Mouse (Mus musculus) forebrain, embryonic 14.5 days (tissue): ENCODE data around the gene Adamtsl3. TPM values are rescaled to one million over a fixed set of nuclear protein-coding genes. Genes with fewer than 3 reads are reported as not detected.

Experiments used
- ATAC-seq: fragments of 200-750 bp; cut with Nextera tagmentation; 2 replicates; pipeline ENCODE4 v1.8.0; 2017; ENCODE audit warnings: mild to moderate bottlenecking, moderate library complexity
- DNase-seq: peaks from one replicate; pipeline ENCODE4 v3.0.0-alpha.2; 2015; ENCODE audit warnings: low spot score
- H3K27ac ChIP-seq: fragments of 300-500 bp; sonication (generic); 2 replicates; pipeline ENCODE4 v1.5.1; 2014; ENCODE audit warnings: low read depth, mild to moderate bottlenecking, control low read depth, low read length, moderate library complexity
- H3K27me3 ChIP-seq: fragments of 300-500 bp; sonication (generic); replicated peaks from 2 replicates; pipeline ENCODE4 v1.6.1; 2014; ENCODE audit warnings: low read length, control low read depth, mixed read lengths; ENCODE audit not compliant: control insufficient read depth, insufficient read depth
- H3K36me3 ChIP-seq: fragments of 300-500 bp; sonication (generic); 2 replicates; pipeline ENCODE4 v1.6.1; 2014; ENCODE audit warnings: low read length, control low read depth; ENCODE audit not compliant: control insufficient read depth, insufficient read depth
- H3K4me1 ChIP-seq: fragments of 300-500 bp; sonication (generic); 2 replicates; pipeline ENCODE4 v1.6.1; 2014; ENCODE audit warnings: antibody characterized with exemption, low read length, control low read depth; ENCODE audit not compliant: control insufficient read depth, insufficient read depth
- H3K4me2 ChIP-seq: fragments of 300-500 bp; sonication (generic); 2 replicates; pipeline ENCODE4 v1.6.1; 2014; ENCODE audit warnings: mild to moderate bottlenecking, control low read depth, low read length
- H3K4me3 ChIP-seq: fragments of 300-500 bp; sonication (generic); 2 replicates; pipeline ENCODE4 v1.5.1; 2014; ENCODE audit warnings: low read depth, low read length, control low read depth
- H3K9ac ChIP-seq: fragments of 300-500 bp; sonication (generic); 2 replicates; pipeline ENCODE4 v1.6.1; 2014; ENCODE audit warnings: mild to moderate bottlenecking, low read length, control low read depth, moderate library complexity
- H3K9me3 ChIP-seq: fragments of 300-500 bp; sonication (generic); replicated peaks from 2 replicates; pipeline ENCODE4 v1.6.1; 2016; ENCODE audit warnings: low read length, control low read depth, mixed read lengths; ENCODE audit not compliant: control insufficient read depth
- WGBS: fragments of 180-500 bp; shearing (Covaris S2); extraction: QIAGEN DNeasy Blood & Tissue Kit; methylation state at CpG from one replicate; pipeline ENCODE4 v1.1.7; 2014; 5-methylcytosine and 5-hydroxymethylcytosine counted together
- polyA plus RNA-seq: library from polyadenylated mRNA; unstranded; fragments of >200 nt; fragmentation: Nextera tagmentation; extraction: Ambion mirVana; gene quantifications from 2 replicates; pipeline ENCODE4 v1.2.1, GENCODE M21; 2014

Adamtsl3 gene
- polyA plus RNA-seq, 1 experiment from 2014 or later = 0.51 TPM

GRCm38 (mm10) chr7:82484834-82485233, 149.3 kb downstream of the Adamtsl3 start:
- peak; percentile 93 for ATAC-seq
- H3K4me2 ChIP-seq = no peak overlapping the region
- DNase-seq = peak; percentile 76
- no peaks in the 10 kb centered on the region for H3K9me3 ChIP-seq
- no peaks in the 10 kb centered on the region for H3K36me3 ChIP-seq
- H3K27me3 ChIP-seq = no peaks in the 10 kb centered on the region
- H3K4me1 ChIP-seq = peaks cover 7% of the 10 kb centered on the region
- no peak overlapping the region for H3K4me3 ChIP-seq
- no peak overlapping the region for H3K9ac ChIP-seq
- no peak overlapping the region for H3K27ac ChIP-seq
- WGBS = 20% methylated on average over 5 of the region's 5 CpGs

GRCm38 (mm10) chr7:82485344-82485954, 150.0 kb downstream of the Adamtsl3 start:
- no peak overlapping the region for H3K4me2 ChIP-seq
- H3K36me3 ChIP-seq = no peaks in the 10 kb centered on the region
- H3K9me3 ChIP-seq = no peaks in the 10 kb centered on the region
- H3K4me1 ChIP-seq = peaks cover 5% of the 10 kb centered on the region; the same call in 1 of the 2 replicates
- peak; percentile 28; the same call in 1 of the 2 replicates for ATAC-seq
- H3K4me3 ChIP-seq = no peak overlapping the region
- no peak overlapping the region for H3K9ac ChIP-seq
- no peak for DNase-seq
- H3K27me3 ChIP-seq = no peaks in the 10 kb centered on the region
- no peak overlapping the region for H3K27ac ChIP-seq
- 55% methylated on average over 7 of the region's 7 CpGs for WGBS

- Histone ChIP-seq H3K9me3 (no peaks in the 10 kb centered on the region), H3K27ac (no peak overlapping the region), H3K9ac (no peak overlapping the region), H3K4me3 (no peak overlapping the region), H3K36me3 (no peaks in the 10 kb centered on the region), H3K4me2 (no peak overlapping the region), H3K4me1 (no peaks in the 10 kb centered on the region; the same call in 1 of the 2 replicates), H3K27me3 (no peaks in the 10 kb centered on the region)
- ATAC-seq (no peak), DNase-seq (no peak)
- 75% methylated on average over 1 of the region's 1 CpGs for WGBS
Measured at GRCm38 (mm10) chr7:82491018-82491417, 155.5 kb downstream of the Adamtsl3 start.

GRCm38 (mm10) chr7:82492881-82493280, 157.4 kb downstream of the Adamtsl3 start:
- Histone ChIP-seq H3K27me3 (no peaks in the 10 kb centered on the region), H3K36me3 (no peaks in the 10 kb centered on the region), H3K27ac (no peak overlapping the region), H3K9ac (no peak overlapping the region), H3K4me3 (no peak overlapping the region), H3K4me1 (no peaks in the 10 kb centered on the region), H3K4me2 (no peak overlapping the region), H3K9me3 (no peaks in the 10 kb centered on the region)
- no peak for DNase-seq
- WGBS = 93% methylated on average over 12 of the region's 12 CpGs
- ATAC-seq = no peak

- H3K9me3 ChIP-seq = no peaks in the 10 kb centered on the region
- H3K9ac ChIP-seq = no peak overlapping the region
- no peak for DNase-seq
- no peaks in the 10 kb centered on the region for H3K4me1 ChIP-seq
- ATAC-seq = no peak
- 88% methylated on average over 2 of the region's 2 CpGs for WGBS
- H3K27ac ChIP-seq = no peak overlapping the region
- H3K4me3 ChIP-seq = no peak overlapping the region
- H3K4me2 ChIP-seq = no peak overlapping the region
- H3K27me3 ChIP-seq = no peaks in the 10 kb centered on the region
- no peaks in the 10 kb centered on the region for H3K36me3 ChIP-seq
Measured at GRCm38 (mm10) chr7:82494220-82494619, 158.7 kb downstream of the Adamtsl3 start.

- Histone ChIP-seq H3K27me3 (no peaks in the 10 kb centered on the region), H3K4me2 (no peak overlapping the region), H3K27ac (no peak overlapping the region), H3K9me3 (no peaks in the 10 kb centered on the region), H3K4me3 (no peak overlapping the region), H3K4me1 (no peaks in the 10 kb centered on the region), H3K9ac (no peak overlapping the region), H3K36me3 (no peaks in the 10 kb centered on the region)
- WGBS = 53% methylated on average over 4 of the region's 4 CpGs
- DNase-seq (no peak), ATAC-seq (no peak)
Measured at GRCm38 (mm10) chr7:82497064-82497463, 161.6 kb downstream of the Adamtsl3 start.

GRCm38 (mm10) chr7:82501306-82501705, 165.8 kb downstream of the Adamtsl3 start:
- WGBS = 82% methylated on average over 6 of the region's 6 CpGs
- Histone ChIP-seq H3K4me1 (no peaks in the 10 kb centered on the region), H3K9ac (no peak overlapping the region), H3K27me3 (no peaks in the 10 kb centered on the region), H3K4me2 (no peak overlapping the region), H3K36me3 (no peaks in the 10 kb centered on the region), H3K4me3 (no peak overlapping the region), H3K9me3 (no peaks in the 10 kb centered on the region), H3K27ac (no peak overlapping the region)
- DNase-seq (no peak), ATAC-seq (no peak)

GRCm38 (mm10) chr7:82502511-82502910, 167.0 kb downstream of the Adamtsl3 start:
- no peak overlapping the region for H3K4me3 ChIP-seq
- ATAC-seq (no peak), DNase-seq (no peak)
- no peaks in the 10 kb centered on the region for H3K4me1 ChIP-seq
- H3K36me3 ChIP-seq = no peaks in the 10 kb centered on the region
- no peaks in the 10 kb centered on the region for H3K27me3 ChIP-seq
- H3K9me3 ChIP-seq = no peaks in the 10 kb centered on the region
- no peak overlapping the region for H3K4me2 ChIP-seq
- 86% methylated on average over 5 of the region's 5 CpGs for WGBS
- H3K9ac ChIP-seq = no peak overlapping the region
- no peak overlapping the region for H3K27ac ChIP-seq

- WGBS = 5% methylated on average over 4 of the region's 4 CpGs
- DNase-seq (peak; percentile 78), ATAC-seq (peak; percentile 77)
- Histone ChIP-seq H3K36me3 (no peaks in the 10 kb centered on the region), H3K9ac (no peak overlapping the region), H3K27ac (no peak overlapping the region), H3K4me1 (no peaks in the 10 kb centered on the region), H3K4me2 (no peak overlapping the region), H3K9me3 (no peaks in the 10 kb centered on the region), H3K27me3 (no peaks in the 10 kb centered on the region), H3K4me3 (no peak overlapping the region)
Measured at GRCm38 (mm10) chr7:82504101-82504500, 168.6 kb downstream of the Adamtsl3 start.
